Mouse (Mus musculus): Measurements from ENCODE around the gene Tmem59.

The Tmem59 gene

GRCm38 (mm10) chr4:107179561-107179960 is 1.4 kb downstream of the Tmem59 start:
- no peak for DNase-seq (ENCODE audit: extremely low spot score, low read depth, low spot score)

GRCm38 (mm10) chr4:107180746-107181145 is 2.5 kb downstream of the Tmem59 start:
- DNase-seq (ENCODE audit: extremely low spot score, low read depth, low spot score) = no peak

GRCm38 (mm10) chr4:107181866-107182265 is 3.7 kb downstream of the Tmem59 start:
- no peak for DNase-seq (ENCODE audit: extremely low spot score, low read depth, low spot score)

- no peak for DNase-seq (ENCODE audit: extremely low spot score, low read depth, low spot score)
These were observed 4.6 kb downstream of the Tmem59 start for GRCm38 (mm10) chr4:107182796-107183195.

GRCm38 (mm10) chr4:107183203-107183602 is 5.0 kb downstream of the Tmem59 start:
- no peak for DNase-seq (ENCODE audit: extremely low spot score, low read depth, low spot score)

GRCm38 (mm10) chr4:107185703-107186102 is 7.5 kb downstream of the Tmem59 start:
- no peak for DNase-seq (ENCODE audit: extremely low spot score, low read depth, low spot score)

GRCm38 (mm10) chr4:107193841-107194240 is 15.6 kb downstream of the Tmem59 start:
- DNase-seq (ENCODE audit: extremely low spot score, low read depth, low spot score) = no peak

GRCm38 (mm10) chr4:107196454-107196853 is 18.3 kb downstream of the Tmem59 start:
- DNase-seq (ENCODE audit: extremely low spot score, low read depth, low spot score) = no peak

GRCm38 (mm10) chr4:107198072-107198471 is 19.9 kb downstream of the Tmem59 start:
- no peak for DNase-seq (ENCODE audit: extremely low spot score, low read depth, low spot score)

- DNase-seq (ENCODE audit: extremely low spot score, low read depth, low spot score) = no peak
These were observed 23.6 kb downstream of the Tmem59 start for GRCm38 (mm10) chr4:107201779-107202178.

- DNase-seq (ENCODE audit: extremely low spot score, low read depth, low spot score) = no peak
These were observed 24.8 kb downstream of the Tmem59 start for GRCm38 (mm10) chr4:107203001-107203400.

- DNase-seq (ENCODE audit: extremely low spot score, low read depth, low spot score) = no peak
These were observed 28.8 kb downstream of the Tmem59 start for GRCm38 (mm10) chr4:107207016-107207415.

- no peak for DNase-seq (ENCODE audit: extremely low spot score, low read depth, low spot score)
These were observed 30.7 kb downstream of the Tmem59 start, which contains the start of gene Ldlrad1 for GRCm38 (mm10) chr4:107208880-107209279. TSS of gene Ldlrad1 (plus strand) at chr4:107209180.

GRCm38 (mm10) chr4:107210483-107211097 is 32.4 kb downstream of the Tmem59 start:
- DNase-seq (ENCODE audit: extremely low spot score, low read depth, low spot score) = no peak

- no peak for DNase-seq (ENCODE audit: extremely low spot score, low read depth, low spot score)
These were observed 33.3 kb downstream of the Tmem59 start for GRCm38 (mm10) chr4:107211465-107211864.

- no peak for DNase-seq (ENCODE audit: extremely low spot score, low read depth, low spot score)
These were observed 33.7 kb downstream of the Tmem59 start for GRCm38 (mm10) chr4:107211936-107212335.

- no peak for DNase-seq (ENCODE audit: extremely low spot score, low read depth, low spot score)
These were observed 35.2 kb downstream of the Tmem59 start for GRCm38 (mm10) chr4:107213279-107214011.

- DNase-seq (ENCODE audit: extremely low spot score, low read depth, low spot score) = no peak
These were observed 39.4 kb downstream of the Tmem59 start for GRCm38 (mm10) chr4:107217574-107217973.

- no peak for DNase-seq (ENCODE audit: extremely low spot score, low read depth, low spot score)
These were observed 43.3 kb downstream of the Tmem59 start for GRCm38 (mm10) chr4:107221524-107221923.

GRCm38 (mm10) chr4:107223225-107224204 is 45.3 kb downstream of the Tmem59 start:
- DNase-seq (ENCODE audit: extremely low spot score, low read depth, low spot score) = no peak

- no peak for DNase-seq (ENCODE audit: extremely low spot score, low read depth, low spot score)
These were observed 48.1 kb downstream of the Tmem59 start for GRCm38 (mm10) chr4:107226313-107226712.

Data from hindlimb bud, embryonic 11.5 days (tissue).